Mouse (Mus musculus) spleen, adult 2 months (tissue): Measurements from ENCODE around the gene Cbfb.

Experiments
- CTCF ChIP-seq: fragments of 200-500 bp; IDR thresholded peaks from 2 replicates; pipeline ENCODE4 v1.5.1; 2011; ENCODE audit warnings: mild to moderate bottlenecking, inconsistent platforms; ENCODE audit not compliant: insufficient read depth, insufficient read length, insufficient replicate concordance; ENCODE audit errors: extremely low read depth
- POLR2A ChIP-seq: fragments of 200-500 bp; IDR thresholded peaks from 2 replicates; pipeline ENCODE4 v1.6.1; 2011; ENCODE audit warnings: low read depth, low read length, inconsistent platforms

DNA sequence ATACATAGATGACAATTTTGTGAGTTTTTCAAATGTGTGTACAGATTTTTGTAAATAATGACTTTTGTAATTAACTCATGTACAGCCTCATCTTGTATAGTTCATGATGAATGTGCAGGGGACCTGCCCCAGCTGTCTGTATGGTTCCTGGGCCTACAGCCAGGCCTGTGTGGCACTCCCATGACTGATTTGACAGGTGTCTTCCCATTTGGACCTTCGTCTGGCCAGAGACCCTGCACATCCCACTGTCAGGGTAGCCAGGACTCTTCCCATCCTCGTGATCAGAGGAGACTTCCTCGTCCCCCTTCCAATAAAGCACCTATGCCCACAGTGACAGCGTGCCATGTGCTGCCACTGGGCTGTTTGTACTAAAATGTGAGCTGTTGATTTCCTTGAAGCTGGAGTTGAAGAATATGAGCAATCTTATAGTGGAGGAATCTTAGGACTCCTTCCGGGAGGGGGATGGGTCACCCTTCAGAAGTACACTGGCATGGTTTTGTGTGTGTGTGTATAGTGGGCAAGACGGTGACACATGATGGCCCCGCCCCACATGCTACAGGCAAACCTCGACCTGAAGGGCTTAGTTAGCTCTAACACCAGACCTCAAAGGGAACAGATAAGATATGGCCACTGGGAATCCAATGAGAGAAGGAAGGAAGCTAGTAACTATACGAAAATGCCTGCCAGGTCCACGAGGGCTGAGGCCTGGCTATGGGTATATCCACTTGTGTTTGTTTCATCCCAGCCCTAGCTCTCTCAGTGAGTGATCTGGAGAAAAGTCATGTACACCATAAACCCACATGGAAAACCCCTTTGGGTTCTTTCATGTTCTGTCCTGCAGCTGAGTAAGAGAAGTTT is 82.4 kb downstream of the Cbfb start:
- TF ChIP-seq POLR2A: no peak
- no peak for TF ChIP-seq CTCF
